Mouse (Mus musculus) lung, embryonic 15.5 days (tissue): ENCODE measurements around the gene Med13. TPM values are rescaled to one million over a fixed set of nuclear protein-coding genes. Genes with fewer than 3 reads are reported as not detected.

Experiments
- ATAC-seq: fragments of 200-750 bp; cut with Nextera tagmentation; 2 replicates; pipeline ENCODE4 v1.8.0; 2017; ENCODE audit warnings: moderate number of reproducible peaks, borderline replicate concordance; ENCODE audit not compliant: low FRiP score, low TSS enrichment; ENCODE audit errors: extremely low read depth
- H3K27ac ChIP-seq: fragments of 300-500 bp; sonication (generic); 2 replicates; pipeline ENCODE4 v1.5.1; 2015; ENCODE audit warnings: moderate library complexity, mild to moderate bottlenecking, inconsistent platforms
- H3K27me3 ChIP-seq: fragments of 300-500 bp; sonication (generic); 2 replicates; pipeline ENCODE4 v1.6.1; 2015; ENCODE audit warnings: inconsistent platforms
- H3K36me3 ChIP-seq: fragments of 300-500 bp; sonication (generic); 2 replicates; pipeline ENCODE4 v1.6.1; 2015; ENCODE audit warnings: inconsistent platforms
- H3K4me1 ChIP-seq: fragments of 300-500 bp; sonication (generic); 2 replicates; pipeline ENCODE4 v1.6.1; 2015; ENCODE audit warnings: inconsistent platforms
- H3K4me2 ChIP-seq: fragments of 300-500 bp; sonication (generic); 2 replicates; pipeline ENCODE4 v1.6.1; 2015; ENCODE audit warnings: inconsistent platforms, mild to moderate bottlenecking, moderate library complexity
- H3K4me3 ChIP-seq: fragments of 300-500 bp; sonication (generic); 2 replicates; pipeline ENCODE4 v1.5.1; 2015; ENCODE audit warnings: mild to moderate bottlenecking, inconsistent platforms
- H3K9ac ChIP-seq: fragments of 300-500 bp; sonication (generic); 2 replicates; pipeline ENCODE4 v1.6.1; 2015; ENCODE audit warnings: inconsistent platforms
- H3K9me3 ChIP-seq: fragments of 300-500 bp; sonication (generic); 2 replicates; pipeline ENCODE4 v1.6.1; 2016; ENCODE audit warnings: inconsistent platforms
- WGBS: fragments of 180-500 bp; shearing (Covaris S2); methylation state at CpG from one replicate; pipeline ENCODE4 v1.1.7; 2015; 5-methylcytosine and 5-hydroxymethylcytosine counted together
- polyA plus RNA-seq: library from polyadenylated mRNA; unstranded; fragments of >200 nt; fragmentation: Nextera tagmentation; extraction: Ambion mirVana; gene quantifications from 2 replicates; pipeline ENCODE4 v1.2.1, GENCODE M21; 2015

Med13 gene
- polyA plus RNA-seq, 1 experiment from 2014 or later, result 7.5 TPM

- Histone ChIP-seq H3K36me3 (no peaks in the 10 kb centered on the region), H3K9me3 (no peaks in the 10 kb centered on the region), H3K4me3 (no peak overlapping the region), H3K4me2 (no peak overlapping the region), H3K27me3 (no peaks in the 10 kb centered on the region), H3K9ac (no peak overlapping the region), H3K4me1 (peaks cover 5% of the 10 kb centered on the region; the same call in 1 of the 2 replicates), H3K27ac (no peak overlapping the region)
- 78% methylated on average over 6 of the region's 6 CpGs for WGBS
- no peak for ATAC-seq
These were observed 17.7 kb upstream of the Med13 start for GRCm38 (mm10) chr11:86375086-86375485.

GRCm38 (mm10) chr11:86371266-86371665 is 13.9 kb upstream of the Med13 start:
- Histone ChIP-seq H3K4me1 (peaks cover 2% of the 10 kb centered on the region; the same call in 1 of the 2 replicates), H3K4me3 (no peak overlapping the region), H3K9me3 (no peaks in the 10 kb centered on the region), H3K27ac (no peak overlapping the region), H3K36me3 (no peaks in the 10 kb centered on the region), H3K4me2 (no peak overlapping the region), H3K27me3 (no peaks in the 10 kb centered on the region), H3K9ac (no peak overlapping the region)
- ATAC-seq, result no peak
- 66% methylated on average over 7 of the region's 7 CpGs for WGBS

DNA sequence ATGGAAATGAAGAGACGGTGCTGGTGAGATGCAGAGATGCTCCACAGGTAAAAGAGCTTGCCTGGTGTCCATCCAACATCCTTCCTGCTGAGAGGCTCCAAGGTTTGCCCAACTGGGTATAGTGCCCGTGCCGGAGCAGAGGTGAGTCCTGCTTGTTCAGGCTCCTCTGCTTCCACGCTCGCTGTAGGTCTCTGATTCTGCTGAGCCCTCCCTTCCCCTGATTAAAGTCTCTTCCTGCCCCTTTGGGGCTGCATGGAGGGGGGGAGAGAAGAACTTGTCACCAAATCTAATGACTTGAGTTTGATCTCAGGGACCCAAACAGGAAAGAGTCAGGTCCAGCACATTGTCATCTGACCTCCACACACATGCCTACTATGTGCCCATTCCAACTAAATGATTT is 12.5 kb upstream of the Med13 start:
- Histone ChIP-seq H3K9me3 (no peaks in the 10 kb centered on the region), H3K4me3 (no peak overlapping the region), H3K27me3 (no peaks in the 10 kb centered on the region), H3K27ac (no peak overlapping the region), H3K36me3 (no peaks in the 10 kb centered on the region), H3K4me2 (no peak overlapping the region), H3K9ac (no peak overlapping the region), H3K4me1 (no peaks in the 10 kb centered on the region)
- ATAC-seq, result no peak
- WGBS, result 90% methylated on average over 5 of the region's 5 CpGs

GRCm38 (mm10) chr11:86369003-86369402 is 11.6 kb upstream of the Med13 start:
- no peak for ATAC-seq
- 43% methylated on average over 5 of the region's 5 CpGs for WGBS
- Histone ChIP-seq H3K9ac (no peak overlapping the region), H3K27me3 (no peaks in the 10 kb centered on the region), H3K4me3 (no peak overlapping the region), H3K4me1 (no peaks in the 10 kb centered on the region), H3K27ac (no peak overlapping the region), H3K4me2 (no peak overlapping the region), H3K36me3 (no peaks in the 10 kb centered on the region), H3K9me3 (no peaks in the 10 kb centered on the region)

DNA sequence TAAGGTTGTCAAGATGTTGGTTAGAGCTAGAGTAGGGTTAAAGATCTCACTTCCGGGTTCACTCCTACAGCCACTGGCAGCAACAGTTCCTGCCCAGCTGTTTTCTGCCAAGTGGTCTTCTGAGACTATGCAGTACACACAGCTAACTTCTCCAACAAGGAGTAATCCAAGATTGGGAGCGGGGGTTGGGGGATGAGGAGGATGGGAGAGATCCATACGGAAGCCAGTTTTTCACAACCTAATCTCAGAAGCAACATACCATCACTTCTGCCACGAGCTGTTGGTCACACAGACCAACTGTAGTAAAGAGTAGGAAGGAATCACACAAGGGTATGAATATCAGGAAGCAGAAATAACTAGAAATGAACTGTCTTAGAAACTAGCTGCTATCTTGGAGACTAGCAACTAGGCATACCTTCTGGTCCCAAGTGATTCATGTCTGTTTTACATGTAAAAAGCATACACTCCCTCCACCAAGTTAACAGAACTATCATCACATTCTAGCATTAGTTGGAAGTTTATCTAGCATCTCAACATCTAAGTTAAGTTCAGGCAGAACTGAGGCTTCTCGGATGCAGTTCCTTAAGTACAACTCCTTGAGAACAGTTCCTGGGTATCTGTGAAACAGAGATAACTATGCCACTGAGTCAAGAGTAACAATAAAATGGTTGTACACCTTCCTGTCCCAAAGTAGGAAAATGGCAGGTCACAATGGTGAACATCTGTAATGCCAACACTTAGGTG is 7.5 kb upstream of the Med13 start:
- H3K9ac ChIP-seq, result no peak overlapping the region
- H3K9me3 ChIP-seq, result no peaks in the 10 kb centered on the region
- no peak overlapping the region for H3K4me2 ChIP-seq
- H3K4me3 ChIP-seq, result no peak overlapping the region
- ATAC-seq, result no peak
- H3K27me3 ChIP-seq, result no peaks in the 10 kb centered on the region
- 68% methylated on average over 5 of the region's 5 CpGs for WGBS
- no peaks in the 10 kb centered on the region for H3K4me1 ChIP-seq
- H3K27ac ChIP-seq, result no peak overlapping the region
- no peaks in the 10 kb centered on the region for H3K36me3 ChIP-seq

- Histone ChIP-seq H3K27me3 (no peaks in the 10 kb centered on the region), H3K4me3 (peak overlapping the region; percentile 94), H3K36me3 (peaks cover 5% of the 10 kb centered on the region; the same call in 1 of the 2 replicates), H3K4me2 (peak overlapping the region; percentile 73), H3K4me1 (peaks cover 24% of the 10 kb centered on the region), H3K9ac (peak overlapping the region; percentile 92), H3K27ac (peak overlapping the region; percentile 99), H3K9me3 (no peaks in the 10 kb centered on the region)
- peak; percentile 97 for ATAC-seq
- under 1% methylated on average over 45 of the region's 45 CpGs for WGBS
These were observed 654 bp upstream of the Med13 start for GRCm38 (mm10) chr11:86357984-86358528.

- Histone ChIP-seq H3K4me3 (peak overlapping the region; percentile 94), H3K27ac (peak overlapping the region; percentile 37; the same call in 1 of the 2 replicates), H3K9me3 (no peaks in the 10 kb centered on the region), H3K9ac (peak overlapping the region; percentile 92), H3K36me3 (peaks cover 9% of the 10 kb centered on the region; the same call in 1 of the 2 replicates), H3K27me3 (no peaks in the 10 kb centered on the region), H3K4me1 (peaks cover 27% of the 10 kb centered on the region), H3K4me2 (peak overlapping the region; percentile 73)
- no peak for ATAC-seq
- 3% methylated on average over 13 of the region's 13 CpGs for WGBS
These were observed 1.2 kb downstream of the Med13 start for GRCm38 (mm10) chr11:86356007-86356853.

GRCm38 (mm10) chr11:86353586-86353985 is 3.8 kb downstream of the Med13 start:
- H3K4me3 ChIP-seq, result no peak overlapping the region
- H3K4me1 ChIP-seq, result peaks cover 29% of the 10 kb centered on the region
- H3K9ac ChIP-seq, result no peak overlapping the region
- no peaks in the 10 kb centered on the region for H3K27me3 ChIP-seq
- peaks cover 9% of the 10 kb centered on the region; the same call in 1 of the 2 replicates for H3K36me3 ChIP-seq
- WGBS, result 71% methylated on average over 3 of the region's 3 CpGs
- no peak overlapping the region for H3K4me2 ChIP-seq
- ATAC-seq, result no peak
- no peak overlapping the region for H3K27ac ChIP-seq
- no peaks in the 10 kb centered on the region for H3K9me3 ChIP-seq

- peaks cover 33% of the 10 kb centered on the region for H3K4me1 ChIP-seq
- 50% methylated on average over 3 of the region's 3 CpGs for WGBS
These were observed 5.6 kb downstream of the Med13 start for GRCm38 (mm10) chr11:86351766-86352315.

DNA sequence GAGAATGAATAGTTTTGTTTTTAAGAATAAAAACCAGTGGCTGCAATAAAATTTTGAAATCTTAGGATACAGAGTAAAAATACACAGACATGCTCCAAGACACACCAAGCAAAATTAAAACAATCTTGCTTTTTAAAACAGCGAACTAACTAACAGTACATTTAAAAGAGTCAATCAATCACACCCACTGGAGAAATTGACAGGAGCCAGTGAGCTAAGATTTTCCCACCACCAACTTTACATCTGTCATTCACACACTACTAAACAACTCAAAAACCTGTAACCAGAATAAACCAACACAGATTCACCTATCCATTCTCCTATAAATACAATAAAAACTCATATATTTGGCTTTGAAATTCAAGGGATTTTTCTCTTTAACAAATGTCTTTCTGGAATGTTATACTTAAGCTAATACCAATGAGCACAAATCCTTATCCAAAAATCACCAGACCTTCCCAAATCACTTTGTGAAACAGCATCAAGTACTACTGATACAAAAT is 6.7 kb downstream of the Med13 start:
- ATAC-seq, result no peak
- H3K27me3 ChIP-seq, result no peaks in the 10 kb centered on the region
- no peaks in the 10 kb centered on the region for H3K9me3 ChIP-seq
- H3K4me1 ChIP-seq, result peaks cover 24% of the 10 kb centered on the region
- no peak overlapping the region for H3K27ac ChIP-seq
- no peak overlapping the region for H3K9ac ChIP-seq
- H3K36me3 ChIP-seq, result peaks cover 13% of the 10 kb centered on the region; the same call in 1 of the 2 replicates
- WGBS, result 60% methylated on average over 1 of the region's 1 CpGs
- no peak overlapping the region for H3K4me2 ChIP-seq
- no peak overlapping the region for H3K4me3 ChIP-seq

More at GRCm38 (mm10) chr11:86351766-86352315, 5.6 kb downstream of the Med13 start:
- Histone ChIP-seq H3K4me3 (no peak overlapping the region), H3K27me3 (no peaks in the 10 kb centered on the region), H3K9ac (no peak overlapping the region), H3K9me3 (no peaks in the 10 kb centered on the region), H3K4me2 (no peak overlapping the region), H3K27ac (no peak overlapping the region), H3K36me3 (peaks cover 9% of the 10 kb centered on the region; the same call in 1 of the 2 replicates)
- no peak for ATAC-seq

GRCm38 (mm10) chr11:86349325-86349724 is 8.1 kb downstream of the Med13 start:
- H3K9me3 ChIP-seq, result no peaks in the 10 kb centered on the region
- H3K4me3 ChIP-seq, result no peak overlapping the region
- H3K27me3 ChIP-seq, result no peaks in the 10 kb centered on the region
- ATAC-seq, result no peak
- peaks cover 18% of the 10 kb centered on the region; the same call in 1 of the 2 replicates for H3K36me3 ChIP-seq
- no peak overlapping the region for H3K27ac ChIP-seq
- no peak overlapping the region for H3K4me2 ChIP-seq
- 37% methylated on average over 2 of the region's 2 CpGs for WGBS
- peaks cover 18% of the 10 kb centered on the region for H3K4me1 ChIP-seq
- no peak overlapping the region for H3K9ac ChIP-seq
